Mouse (Mus musculus) heart, embryonic 16.5 days (tissue): ENCODE measurements around the gene Macrod1. TPM values are rescaled to one million over a fixed set of nuclear protein-coding genes. Genes with fewer than 3 reads are reported as not detected.

Experiments
- ATAC-seq: fragments of 200-750 bp; cut with Nextera tagmentation; replicated peaks from 2 replicates; pipeline ENCODE4 v1.8.0; 2017; ENCODE audit warnings: moderate number of reproducible peaks; ENCODE audit not compliant: insufficient read depth, low FRiP score; ENCODE audit errors: extremely low read depth
- H3K27ac ChIP-seq: fragments of 300-500 bp; sonication (generic); 2 replicates; pipeline ENCODE4 v1.5.1; 2014; ENCODE audit warnings: mild to moderate bottlenecking, low read length, control low read depth, moderate library complexity
- H3K27me3 ChIP-seq: fragments of 300-500 bp; sonication (generic); 2 replicates; pipeline ENCODE4 v1.6.1; 2014; ENCODE audit warnings: low read length, mixed read lengths; ENCODE audit not compliant: control insufficient read depth, insufficient read depth
- H3K36me3 ChIP-seq: fragments of 300-500 bp; sonication (generic); 2 replicates; pipeline ENCODE4 v1.6.1; 2014; ENCODE audit not compliant: control insufficient read depth, insufficient read depth
- H3K4me1 ChIP-seq: fragments of 300-500 bp; sonication (generic); 2 replicates; pipeline ENCODE4 v1.6.1; 2014; ENCODE audit warnings: low read length, mixed read lengths; ENCODE audit not compliant: control insufficient read depth, insufficient read depth
- H3K4me2 ChIP-seq: fragments of 300-500 bp; sonication (generic); 2 replicates; pipeline ENCODE4 v1.6.1; 2014; ENCODE audit warnings: low read depth, mild to moderate bottlenecking, control low read depth, low read length
- H3K4me3 ChIP-seq: fragments of 300-500 bp; sonication (generic); 2 replicates; pipeline ENCODE4 v1.5.1; 2014; ENCODE audit warnings: mild to moderate bottlenecking, control low read depth, low read length
- H3K9ac ChIP-seq: fragments of 300-500 bp; sonication (generic); 2 replicates; pipeline ENCODE4 v1.6.1; 2014; ENCODE audit warnings: low read length, control low read depth
- H3K9me3 ChIP-seq: fragments of 300-500 bp; sonication (generic); replicated peaks from 2 replicates; pipeline ENCODE4 v1.6.1; 2016; ENCODE audit warnings: low read length; ENCODE audit not compliant: control insufficient read depth
- WGBS: fragments of 180-500 bp; shearing (Covaris S2); extraction: QIAGEN DNeasy Blood & Tissue Kit; methylation state at CpG from one replicate; pipeline ENCODE4 v1.1.7; 2014; 5-methylcytosine and 5-hydroxymethylcytosine counted together
- polyA plus RNA-seq: library from polyadenylated mRNA; unstranded; fragments of >200 nt; fragmentation: Nextera tagmentation; extraction: Ambion mirVana; gene quantifications from 2 replicates; pipeline ENCODE4 v1.2.1, GENCODE M21; 2015

Macrod1 gene
- polyA plus RNA-seq, 1 experiment from 2014 or later: 61.0 TPM

- 64% methylated on average over 3 of the region's 3 CpGs for WGBS
- no peak overlapping the region for H3K9ac ChIP-seq
- no peak overlapping the region for H3K27ac ChIP-seq
- no peak overlapping the region for H3K4me3 ChIP-seq
- no peaks in the 10 kb centered on the region for H3K9me3 ChIP-seq
- no peak for ATAC-seq
- H3K4me2 ChIP-seq: no peak overlapping the region
- H3K36me3 ChIP-seq: no peaks in the 10 kb centered on the region
- peaks cover 43% of the 10 kb centered on the region for H3K4me1 ChIP-seq
- no peaks in the 10 kb centered on the region for H3K27me3 ChIP-seq
Measured at GRCm38 (mm10) chr19:7112628-7113027, 56.0 kb downstream of the Macrod1 start.

DNA sequence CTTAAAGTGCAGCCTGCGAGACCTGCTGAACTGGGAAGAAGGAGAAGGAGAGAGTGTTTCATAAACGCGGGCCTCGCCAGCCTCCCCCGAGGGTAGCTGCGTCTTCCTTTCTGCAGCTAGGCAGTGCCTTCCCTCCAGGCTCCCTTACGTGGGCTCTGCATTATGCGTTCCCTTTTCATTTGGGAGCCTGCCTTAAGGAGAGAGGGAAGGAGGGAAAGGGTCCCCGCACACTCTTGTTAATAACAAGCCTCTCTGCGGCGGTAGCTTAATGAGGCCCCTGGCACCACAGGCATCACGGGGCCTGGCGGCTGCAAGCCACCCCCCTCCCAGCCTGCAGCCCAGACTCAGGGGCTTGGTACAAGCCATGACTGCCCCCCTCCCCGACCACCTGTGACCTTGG is 57.0 kb downstream of the Macrod1 start:
- WGBS: 61% methylated on average over 14 of the region's 14 CpGs
- Histone ChIP-seq H3K4me1 (peaks cover 44% of the 10 kb centered on the region), H3K9me3 (no peaks in the 10 kb centered on the region), H3K9ac (peak overlapping the region; percentile 27; the same call in 1 of the 2 replicates), H3K4me2 (no peak overlapping the region), H3K36me3 (no peaks in the 10 kb centered on the region), H3K4me3 (no peak overlapping the region), H3K27me3 (no peaks in the 10 kb centered on the region), H3K27ac (0 out of 2 replicates have a peak overlapping the region, but pooled peaks have one; percentile 1)
- ATAC-seq: no peak

GRCm38 (mm10) chr19:7116038-7116731 is 59.6 kb downstream of the Macrod1 start:
- ATAC-seq: no peak
- H3K4me3 ChIP-seq: no peak overlapping the region
- peaks cover 35% of the 10 kb centered on the region for H3K4me1 ChIP-seq
- WGBS: 82% methylated on average over 4 of the region's 4 CpGs
- no peak overlapping the region for H3K27ac ChIP-seq
- no peaks in the 10 kb centered on the region for H3K36me3 ChIP-seq
- H3K9ac ChIP-seq: no peak overlapping the region
- H3K27me3 ChIP-seq: no peaks in the 10 kb centered on the region
- no peaks in the 10 kb centered on the region for H3K9me3 ChIP-seq
- no peak overlapping the region for H3K4me2 ChIP-seq

GRCm38 (mm10) chr19:7117141-7117540 is 60.5 kb downstream of the Macrod1 start:
- Histone ChIP-seq H3K27ac (no peak overlapping the region), H3K4me2 (no peak overlapping the region), H3K4me1 (peaks cover 44% of the 10 kb centered on the region), H3K9me3 (no peaks in the 10 kb centered on the region), H3K36me3 (no peaks in the 10 kb centered on the region), H3K4me3 (no peak overlapping the region), H3K9ac (no peak overlapping the region), H3K27me3 (no peaks in the 10 kb centered on the region)
- ATAC-seq: no peak
- 57% methylated on average over 4 of the region's 4 CpGs for WGBS

GRCm38 (mm10) chr19:7117653-7118307 is 61.2 kb downstream of the Macrod1 start:
- Histone ChIP-seq H3K4me3 (no peak overlapping the region), H3K36me3 (no peaks in the 10 kb centered on the region), H3K9me3 (no peaks in the 10 kb centered on the region), H3K4me1 (peaks cover 48% of the 10 kb centered on the region), H3K4me2 (peak overlapping the region; percentile 17), H3K27ac (peak overlapping the region; percentile 37), H3K27me3 (no peaks in the 10 kb centered on the region), H3K9ac (peak overlapping the region; percentile 45; the same call in 1 of the 2 replicates)
- no peak for ATAC-seq
- 33% methylated on average over 8 of the region's 8 CpGs for WGBS

- Histone ChIP-seq H3K27ac (peak overlapping the region; percentile 98), H3K4me2 (no peak overlapping the region), H3K36me3 (no peaks in the 10 kb centered on the region), H3K4me3 (no peak overlapping the region), H3K27me3 (no peaks in the 10 kb centered on the region), H3K9ac (peak overlapping the region; percentile 48), H3K4me1 (peaks cover 35% of the 10 kb centered on the region), H3K9me3 (no peaks in the 10 kb centered on the region)
- ATAC-seq: no peak
- 59% methylated on average over 11 of the region's 11 CpGs for WGBS
Measured at GRCm38 (mm10) chr19:7121252-7121651, 64.6 kb downstream of the Macrod1 start.

DNA sequence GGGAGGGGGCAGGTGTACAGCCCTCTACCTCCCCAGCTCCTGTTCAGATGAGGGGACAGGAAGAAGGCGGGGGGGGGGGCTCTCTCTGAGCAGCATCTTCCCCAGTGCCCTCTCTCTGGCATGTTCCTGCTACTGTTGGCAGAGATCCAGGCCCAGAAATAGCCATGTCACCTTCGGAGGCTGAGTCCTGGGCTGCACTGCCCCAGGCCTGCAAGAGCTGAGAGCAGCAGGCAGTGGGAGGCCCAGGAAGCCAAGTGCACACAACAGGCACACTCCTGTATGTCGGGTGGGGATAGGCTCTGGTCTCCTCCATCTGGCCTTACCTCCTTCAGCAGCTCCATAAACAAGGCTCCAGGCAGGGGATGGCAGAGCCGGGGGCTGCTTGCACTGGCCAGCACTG is 65.7 kb downstream of the Macrod1 start:
- Histone ChIP-seq H3K36me3 (no peaks in the 10 kb centered on the region), H3K4me1 (peaks cover 35% of the 10 kb centered on the region), H3K9me3 (no peaks in the 10 kb centered on the region), H3K4me3 (peak overlapping the region; percentile 8; the same call in 1 of the 2 replicates), H3K27ac (peak overlapping the region; percentile 98), H3K27me3 (no peaks in the 10 kb centered on the region), H3K9ac (peak overlapping the region; percentile 67), H3K4me2 (peak overlapping the region; percentile 55)
- 23% methylated on average over 4 of the region's 4 CpGs for WGBS
- peak; percentile 88 for ATAC-seq

GRCm38 (mm10) chr19:7122698-7123306 is 66.2 kb downstream of the Macrod1 start:
- 19% methylated on average over 10 of the region's 10 CpGs for WGBS
- Histone ChIP-seq H3K27me3 (no peaks in the 10 kb centered on the region), H3K27ac (peak overlapping the region; percentile 98), H3K36me3 (no peaks in the 10 kb centered on the region), H3K4me1 (peaks cover 31% of the 10 kb centered on the region), H3K4me3 (peak overlapping the region; percentile 8; the same call in 1 of the 2 replicates), H3K4me2 (peak overlapping the region; percentile 55), H3K9me3 (no peaks in the 10 kb centered on the region), H3K9ac (peak overlapping the region; percentile 67)
- ATAC-seq: peak; percentile 91
